Mouse (Mus musculus): ENCODE data around the gene Ces1c. TPM values are rescaled to one million over a fixed set of nuclear protein-coding genes. Genes with fewer than 3 reads are reported as not detected.

Ces1c gene
- polyA plus RNA-seq, 2 experiments = not detected

GRCm38 (mm10) chr8:93075251-93075650 is 55.8 kb downstream of the Ces1c start:
- Histone ChIP-seq H3K36me3 (ENCODE audit: control insufficient read depth, insufficient read depth, low read length) (no peaks in the 10 kb centered on the region), H3K27me3 (ENCODE audit: control insufficient read depth, insufficient read depth, low read length) (no peaks in the 10 kb centered on the region), H3K9ac (ENCODE audit: low read depth, low read length, severe bottlenecking) (no peak overlapping the region), H3K27ac (replicated peaks; ENCODE audit: low read depth, low read length) (no peak overlapping the region), H3K9me3 (ENCODE audit: control insufficient read depth, low read length) (no peaks in the 10 kb centered on the region), H3K4me3 (replicated peaks; ENCODE audit: low read length) (no peak overlapping the region), H3K4me2 (replicated peaks; ENCODE audit: low read depth, low read length, severe bottlenecking) (no peak overlapping the region), H3K4me1 (ENCODE audit: control insufficient read depth, insufficient read depth, low read length) (no peaks in the 10 kb centered on the region)
- 79% methylated on average over 4 of the region's 4 CpGs for WGBS
- no peak for ATAC-seq (ENCODE audit: low FRiP score, low read depth)
- TF ChIP-seq POLR2A (IDR thresholded peaks at IDR 0.05; ENCODE audit: borderline replicate concordance, extremely low read depth, insufficient read depth, insufficient read length) = no peak
- DNase-seq (ENCODE audit: low spot score) = no peak

GRCm38 (mm10) chr8:93063416-93064117 is 67.5 kb downstream of the Ces1c start:
- H3K9me3 ChIP-seq (ENCODE audit: control insufficient read depth, low read length) = no peaks in the 10 kb centered on the region
- 81% methylated on average over 3 of the region's 3 CpGs for WGBS
- H3K4me1 ChIP-seq (ENCODE audit: control insufficient read depth, insufficient read depth, low read length) = no peaks in the 10 kb centered on the region

GRCm38 (mm10) chr8:93059185-93059584 is 71.9 kb downstream of the Ces1c start:
- no peak overlapping the region for H3K4me2 ChIP-seq (replicated peaks; ENCODE audit: low read depth, low read length, severe bottlenecking)
- WGBS = 7% methylated on average over 2 of the region's 2 CpGs
- no peaks in the 10 kb centered on the region for H3K36me3 ChIP-seq (ENCODE audit: control insufficient read depth, insufficient read depth, low read length)
- no peak for ATAC-seq (ENCODE audit: low FRiP score, low read depth)
- peak; percentile 71 for DNase-seq (ENCODE audit: low spot score)
- no peak overlapping the region for H3K27ac ChIP-seq (replicated peaks; ENCODE audit: low read depth, low read length)
- H3K4me3 ChIP-seq (replicated peaks; ENCODE audit: low read length) = no peak overlapping the region
- H3K9ac ChIP-seq (ENCODE audit: low read depth, low read length, severe bottlenecking) = no peak overlapping the region
- H3K9me3 ChIP-seq (ENCODE audit: control insufficient read depth, low read length) = no peaks in the 10 kb centered on the region
- no peak for TF ChIP-seq POLR2A (IDR thresholded peaks at IDR 0.05; ENCODE audit: borderline replicate concordance, extremely low read depth, insufficient read depth, insufficient read length)
- no peaks in the 10 kb centered on the region for H3K4me1 ChIP-seq (ENCODE audit: control insufficient read depth, insufficient read depth, low read length)
- H3K27me3 ChIP-seq (ENCODE audit: control insufficient read depth, insufficient read depth, low read length) = no peaks in the 10 kb centered on the region

More at GRCm38 (mm10) chr8:93063416-93064117, 67.5 kb downstream of the Ces1c start:
- Histone ChIP-seq H3K36me3 (ENCODE audit: control insufficient read depth, insufficient read depth, low read length) (no peaks in the 10 kb centered on the region), H3K4me3 (replicated peaks; ENCODE audit: low read length) (no peak overlapping the region), H3K27me3 (ENCODE audit: control insufficient read depth, insufficient read depth, low read length) (no peaks in the 10 kb centered on the region), H3K27ac (replicated peaks; ENCODE audit: low read depth, low read length) (no peak overlapping the region), H3K4me2 (replicated peaks; ENCODE audit: low read depth, low read length, severe bottlenecking) (no peak overlapping the region), H3K9ac (ENCODE audit: low read depth, low read length, severe bottlenecking) (no peak overlapping the region)
- no peak for ATAC-seq (ENCODE audit: low FRiP score, low read depth)
- TF ChIP-seq POLR2A (IDR thresholded peaks at IDR 0.05; ENCODE audit: borderline replicate concordance, extremely low read depth, insufficient read depth, insufficient read length) = no peak
- no peak for DNase-seq (ENCODE audit: low spot score)

DNA sequence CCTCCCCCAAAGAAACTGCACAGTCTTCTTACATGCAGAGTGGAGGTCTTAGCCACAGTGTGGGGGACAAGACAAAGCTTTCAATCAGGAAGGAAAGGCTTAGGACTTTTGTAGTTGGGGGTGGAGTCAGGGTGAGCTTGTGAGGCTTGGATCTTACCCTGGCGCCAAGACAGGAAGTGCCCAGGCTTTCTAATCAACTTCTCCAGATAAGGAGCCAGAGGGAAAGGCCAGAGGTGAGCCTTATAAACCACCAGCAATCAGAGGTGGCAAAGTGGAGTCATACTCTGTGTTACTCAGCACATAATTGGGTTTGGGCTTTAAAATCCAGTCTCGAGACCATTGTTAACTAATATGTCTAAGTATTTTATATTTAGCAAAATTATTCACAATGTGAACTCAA is 75.8 kb downstream of the Ces1c start:
- no peak overlapping the region for H3K9ac ChIP-seq (ENCODE audit: low read depth, low read length, severe bottlenecking)
- H3K36me3 ChIP-seq (ENCODE audit: control insufficient read depth, insufficient read depth, low read length) = no peaks in the 10 kb centered on the region
- no peak overlapping the region for H3K4me3 ChIP-seq (replicated peaks; ENCODE audit: low read length)
- no peaks in the 10 kb centered on the region for H3K27me3 ChIP-seq (ENCODE audit: control insufficient read depth, insufficient read depth, low read length)
- TF ChIP-seq POLR2A (IDR thresholded peaks at IDR 0.05; ENCODE audit: borderline replicate concordance, extremely low read depth, insufficient read depth, insufficient read length) = no peak
- WGBS = 37% methylated on average over 2 of the region's 2 CpGs
- H3K9me3 ChIP-seq (ENCODE audit: control insufficient read depth, low read length) = no peaks in the 10 kb centered on the region
- ATAC-seq (ENCODE audit: low FRiP score, low read depth) = no peak
- no peak overlapping the region for H3K27ac ChIP-seq (replicated peaks; ENCODE audit: low read depth, low read length)
- no peaks in the 10 kb centered on the region for H3K4me1 ChIP-seq (ENCODE audit: control insufficient read depth, insufficient read depth, low read length)
- H3K4me2 ChIP-seq (replicated peaks; ENCODE audit: low read depth, low read length, severe bottlenecking) = no peak overlapping the region
- no peak for DNase-seq (ENCODE audit: low spot score)

Other genes starting within 250 kb of the Ces1c start
- gene Capns2, start 229.9 kb downstream of the Ces1c start, polyA plus RNA-seq (2012; rRNA removed) = 23.8 and 34.3 TPM in 2 replicates
- gene Capns2, start 229.9 kb downstream of the Ces1c start, polyA plus RNA-seq (2014; fragmentation: Nextera tagmentation; extraction: Ambion mirVana) = 35.8 and 52.5 TPM in 2 replicates
- 0.23 and 0.28 TPM in 2 replicates for gene Slc6a2, start 171.2 kb downstream of the Ces1c start, polyA plus RNA-seq (2012; rRNA removed)
- gene Slc6a2, start 171.2 kb downstream of the Ces1c start, polyA plus RNA-seq (2014; fragmentation: Nextera tagmentation; extraction: Ambion mirVana) = 0.18 and 0.22 TPM in 2 replicates
- 0.04 TPM in 1 of 2 replicates, not detected in the other for gene Ces1a, start 83.1 kb downstream of the Ces1c start, polyA plus RNA-seq (2012; rRNA removed)
- gene Ces1a, start 83.1 kb downstream of the Ces1c start, polyA plus RNA-seq (2014; fragmentation: Nextera tagmentation; extraction: Ambion mirVana) = not detected in 2 replicates
- not detected in 2 replicates for gene Ces1b, start 51.3 kb downstream of the Ces1c start, polyA plus RNA-seq (2012; rRNA removed)
- gene Ces1b, start 51.3 kb downstream of the Ces1c start, polyA plus RNA-seq (2014; fragmentation: Nextera tagmentation; extraction: Ambion mirVana) = not detected in 2 replicates
- 0.17 and 0.20 TPM in 2 replicates for gene Ces1d, start 66.6 kb upstream of the Ces1c start, polyA plus RNA-seq (2012; rRNA removed)
- gene Ces1d, start 66.6 kb upstream of the Ces1c start, polyA plus RNA-seq (2014; fragmentation: Nextera tagmentation; extraction: Ambion mirVana) = 0.48 TPM in 1 of 2 replicates, not detected in the other
- not detected in 2 replicates for gene Ces1e, start 98.3 kb upstream of the Ces1c start, polyA plus RNA-seq (2012; rRNA removed)
- gene Ces1e, start 98.3 kb upstream of the Ces1c start, polyA plus RNA-seq (2014; fragmentation: Nextera tagmentation; extraction: Ambion mirVana) = not detected in 2 replicates
- gene Ces1f, start 148.5 kb upstream of the Ces1c start, polyA plus RNA-seq (2012; rRNA removed) = 0.08 and 0.09 TPM in 2 replicates
- 0.22 TPM in 1 of 2 replicates, not detected in the other for gene Ces1f, start 148.5 kb upstream of the Ces1c start, polyA plus RNA-seq (2014; fragmentation: Nextera tagmentation; extraction: Ambion mirVana)
- gene Ces1g, start 206.0 kb upstream of the Ces1c start, polyA plus RNA-seq (2012; rRNA removed) = not detected in 2 replicates
- gene Ces1g, start 206.0 kb upstream of the Ces1c start, polyA plus RNA-seq (2014; fragmentation: Nextera tagmentation; extraction: Ambion mirVana) = not detected in 2 replicates
- gene Ces1h, start 248.4 kb upstream of the Ces1c start, polyA plus RNA-seq (2012; rRNA removed) = not detected in 2 replicates
- gene Ces1h, start 248.4 kb upstream of the Ces1c start, polyA plus RNA-seq (2014; fragmentation: Nextera tagmentation; extraction: Ambion mirVana) = not detected in 2 replicates